Mouse (Mus musculus) limb, embryonic 13.5 days (tissue): ENCODE measurements at regions not wholly inside any gene's neighbourhood (a gene's known extent, or its start where the extent isn't known, plus 50 kb on each side); places are given as distances from the start of the nearest gene placed in this dataset.

ENCODE experiments used
- ATAC-seq: fragments of 200-750 bp; cut with Nextera tagmentation; 2 replicates; pipeline ENCODE4 v1.8.0; 2017; ENCODE audit warnings: low read depth, moderate number of reproducible peaks, moderate TSS enrichment; ENCODE audit not compliant: low FRiP score
- H3K27ac ChIP-seq: fragments of 300-500 bp; sonication (generic); 2 replicates; pipeline ENCODE4 v1.5.1; 2015; ENCODE audit warnings: inconsistent platforms, mild to moderate bottlenecking, moderate library complexity
- H3K27me3 ChIP-seq: fragments of 300-500 bp; sonication (generic); 2 replicates; pipeline ENCODE4 v1.6.1; 2015; ENCODE audit warnings: mild to moderate bottlenecking, inconsistent platforms
- H3K36me3 ChIP-seq: fragments of 300-500 bp; sonication (generic); 2 replicates; pipeline ENCODE4 v1.6.1; 2015; ENCODE audit warnings: inconsistent platforms, mild to moderate bottlenecking, moderate library complexity
- H3K4me1 ChIP-seq: fragments of 300-500 bp; sonication (generic); 2 replicates; pipeline ENCODE4 v1.6.1; 2015; ENCODE audit warnings: inconsistent platforms
- H3K4me2 ChIP-seq: fragments of 300-500 bp; sonication (generic); replicated peaks from 2 replicates; pipeline ENCODE4 v1.6.1; 2015; ENCODE audit warnings: inconsistent platforms, mild to moderate bottlenecking, moderate library complexity
- H3K4me3 ChIP-seq: fragments of 300-500 bp; sonication (generic); 2 replicates; pipeline ENCODE4 v1.5.1; 2015; ENCODE audit warnings: moderate library complexity, mild to moderate bottlenecking, inconsistent platforms
- H3K9ac ChIP-seq: fragments of 300-500 bp; sonication (generic); 2 replicates; pipeline ENCODE4 v1.6.1; 2015; ENCODE audit warnings: mild to moderate bottlenecking, inconsistent platforms
- H3K9me3 ChIP-seq: fragments of 300-500 bp; sonication (generic); 2 replicates; pipeline ENCODE4 v1.6.1; 2016; ENCODE audit warnings: inconsistent platforms
- WGBS: fragments of 180-500 bp; shearing (Covaris S2); methylation state at CpG from one replicate; pipeline ENCODE4 v1.1.7; 2015; 5-methylcytosine and 5-hydroxymethylcytosine counted together

- peaks cover 10% of the 10 kb centered on the region for H3K4me1 ChIP-seq
- no peaks in the 10 kb centered on the region for H3K9me3 ChIP-seq
- no peak overlapping the region for H3K27ac ChIP-seq
- H3K9ac ChIP-seq: no peak overlapping the region
- H3K4me3 ChIP-seq: no peak overlapping the region
- no peaks in the 10 kb centered on the region for H3K36me3 ChIP-seq
- no peak overlapping the region for H3K4me2 ChIP-seq
- no peaks in the 10 kb centered on the region for H3K27me3 ChIP-seq
- no peak for ATAC-seq
- WGBS: 84% methylated on average over 6 of the region's 6 CpGs
Measured at GRCm38 (mm10) chr15:10767535-10767934, 53.1 kb upstream of the Rai14 start.

GRCm38 (mm10) chr15:10770410-10771310, 56.2 kb upstream of the Rai14 start:
- Histone ChIP-seq H3K27me3 (no peaks in the 10 kb centered on the region), H3K9me3 (no peaks in the 10 kb centered on the region), H3K27ac (no peak overlapping the region), H3K9ac (no peak overlapping the region), H3K4me1 (no peaks in the 10 kb centered on the region), H3K4me3 (no peak overlapping the region), H3K36me3 (no peaks in the 10 kb centered on the region), H3K4me2 (no peak overlapping the region)
- WGBS: 27% methylated on average over 5 of the region's 5 CpGs
- ATAC-seq: no peak

- H3K9ac ChIP-seq: no peak overlapping the region
- H3K27me3 ChIP-seq: no peaks in the 10 kb centered on the region
- WGBS: 26% methylated on average over 4 of the region's 4 CpGs
- no peak overlapping the region for H3K4me3 ChIP-seq
- H3K27ac ChIP-seq: no peak overlapping the region; the same call in 1 of the 2 replicates
- H3K9me3 ChIP-seq: no peaks in the 10 kb centered on the region
- H3K4me2 ChIP-seq: no peak overlapping the region
- no peak for ATAC-seq
- H3K36me3 ChIP-seq: no peaks in the 10 kb centered on the region
- H3K4me1 ChIP-seq: no peaks in the 10 kb centered on the region
Measured at GRCm38 (mm10) chr15:10771311-10771690, 56.9 kb upstream of the Rai14 start.

GRCm38 (mm10) chr15:10779941-10780620, 65.7 kb upstream of the Rai14 start:
- 75% methylated on average over 13 of the region's 13 CpGs for WGBS
- ATAC-seq: no peak

GRCm38 (mm10) chr15:10789371-10789770, 74.9 kb upstream of the Rai14 start:
- 53% methylated on average over 6 of the region's 6 CpGs for WGBS
- H3K4me1 ChIP-seq: peaks cover 9% of the 10 kb centered on the region
- no peak overlapping the region for H3K4me2 ChIP-seq
- no peaks in the 10 kb centered on the region; the same call in 1 of the 2 replicates for H3K9me3 ChIP-seq
- H3K27me3 ChIP-seq: no peaks in the 10 kb centered on the region
- H3K4me3 ChIP-seq: no peak overlapping the region
- H3K36me3 ChIP-seq: no peaks in the 10 kb centered on the region
- no peak overlapping the region for H3K27ac ChIP-seq
- no peak overlapping the region for H3K9ac ChIP-seq
- no peak for ATAC-seq

More at GRCm38 (mm10) chr15:10779941-10780620, 65.7 kb upstream of the Rai14 start:
- H3K36me3 ChIP-seq: no peaks in the 10 kb centered on the region
- H3K4me1 ChIP-seq: no peaks in the 10 kb centered on the region
- no peaks in the 10 kb centered on the region for H3K27me3 ChIP-seq
- H3K4me3 ChIP-seq: no peak overlapping the region
- H3K9ac ChIP-seq: no peak overlapping the region
- H3K9me3 ChIP-seq: no peaks in the 10 kb centered on the region
- no peak overlapping the region for H3K27ac ChIP-seq
- H3K4me2 ChIP-seq: no peak overlapping the region

GRCm38 (mm10) chr15:10790862-10791497, 76.6 kb upstream of the Rai14 start:
- Histone ChIP-seq H3K4me1 (peaks cover 9% of the 10 kb centered on the region), H3K4me2 (no peak overlapping the region), H3K27ac (no peak overlapping the region), H3K9me3 (no peaks in the 10 kb centered on the region; the same call in 1 of the 2 replicates), H3K27me3 (no peaks in the 10 kb centered on the region), H3K36me3 (no peaks in the 10 kb centered on the region), H3K9ac (no peak overlapping the region), H3K4me3 (no peak overlapping the region)
- no peak for ATAC-seq
- WGBS: 78% methylated on average over 3 of the region's 3 CpGs

GRCm38 (mm10) chr15:10791516-10792112, 77.2 kb upstream of the Rai14 start:
- no peaks in the 10 kb centered on the region; the same call in 1 of the 2 replicates for H3K9me3 ChIP-seq
- H3K4me2 ChIP-seq: no peak overlapping the region
- H3K9ac ChIP-seq: no peak overlapping the region
- H3K4me3 ChIP-seq: no peak overlapping the region
- no peak for ATAC-seq
- no peaks in the 10 kb centered on the region for H3K27me3 ChIP-seq
- peaks cover 9% of the 10 kb centered on the region for H3K4me1 ChIP-seq
- 56% methylated on average over 3 of the region's 3 CpGs for WGBS
- H3K36me3 ChIP-seq: no peaks in the 10 kb centered on the region
- H3K27ac ChIP-seq: no peak overlapping the region

- ATAC-seq: no peak
- H3K9ac ChIP-seq: no peak overlapping the region
- 74% methylated on average over 7 of the region's 7 CpGs for WGBS
Measured at GRCm38 (mm10) chr15:10792156-10792555, 77.7 kb upstream of the Rai14 start.

GRCm38 (mm10) chr15:10795126-10795792, 80.8 kb upstream of the Rai14 start:
- H3K9me3 ChIP-seq: no peaks in the 10 kb centered on the region
- H3K9ac ChIP-seq: no peak overlapping the region
- no peaks in the 10 kb centered on the region for H3K36me3 ChIP-seq
- no peak overlapping the region for H3K27ac ChIP-seq
- no peak overlapping the region for H3K4me3 ChIP-seq
- peaks cover 9% of the 10 kb centered on the region for H3K4me1 ChIP-seq
- WGBS: 93% methylated on average over 7 of the region's 7 CpGs
- H3K27me3 ChIP-seq: no peaks in the 10 kb centered on the region
- no peak overlapping the region for H3K4me2 ChIP-seq
- ATAC-seq: no peak

More at GRCm38 (mm10) chr15:10792156-10792555, 77.7 kb upstream of the Rai14 start:
- H3K27ac ChIP-seq: no peak overlapping the region
- H3K27me3 ChIP-seq: no peaks in the 10 kb centered on the region
- H3K4me2 ChIP-seq: no peak overlapping the region
- no peaks in the 10 kb centered on the region for H3K36me3 ChIP-seq
- no peaks in the 10 kb centered on the region; the same call in 1 of the 2 replicates for H3K9me3 ChIP-seq
- peaks cover 9% of the 10 kb centered on the region for H3K4me1 ChIP-seq
- no peak overlapping the region for H3K4me3 ChIP-seq

- no peaks in the 10 kb centered on the region for H3K36me3 ChIP-seq
Measured at GRCm38 (mm10) chr15:10799656-10800055, 85.2 kb upstream of the Rai14 start.

GRCm38 (mm10) chr15:10814195-10814594, 99.8 kb upstream of the Rai14 start:
- 84% methylated on average over 2 of the region's 2 CpGs for WGBS
- H3K4me1 ChIP-seq: peaks cover 19% of the 10 kb centered on the region
- ATAC-seq: no peak
- H3K36me3 ChIP-seq: no peaks in the 10 kb centered on the region
- H3K9ac ChIP-seq: no peak overlapping the region
- no peaks in the 10 kb centered on the region for H3K27me3 ChIP-seq
- H3K27ac ChIP-seq: no peak overlapping the region
- no peak overlapping the region for H3K4me2 ChIP-seq
- no peak overlapping the region for H3K4me3 ChIP-seq
- no peaks in the 10 kb centered on the region for H3K9me3 ChIP-seq

More at GRCm38 (mm10) chr15:10799656-10800055, 85.2 kb upstream of the Rai14 start:
- no peaks in the 10 kb centered on the region for H3K4me1 ChIP-seq
- no peak overlapping the region for H3K4me3 ChIP-seq
- no peak for ATAC-seq
- no peak overlapping the region for H3K9ac ChIP-seq
- H3K9me3 ChIP-seq: no peaks in the 10 kb centered on the region
- no peaks in the 10 kb centered on the region for H3K27me3 ChIP-seq
- no peak overlapping the region for H3K27ac ChIP-seq
- no peak overlapping the region for H3K4me2 ChIP-seq
